Mouse (Mus musculus) forebrain, embryonic 16.5 days (tissue): ENCODE data around the gene Fam172a. TPM values are rescaled to one million over a fixed set of nuclear protein-coding genes. Genes with fewer than 3 reads are reported as not detected.
"Not testable (repeated sequence)": the region's sequence is repeated elsewhere in the genome, so short reads cannot be mapped to it uniquely, and the experiment has no call there.

Source experiments
- ATAC-seq: fragments of 200-750 bp; cut with Nextera tagmentation; 2 replicates; pipeline ENCODE4 v1.8.0; 2017; ENCODE audit warnings: mild to moderate bottlenecking, moderate library complexity
- H3K27ac ChIP-seq: fragments of 300-500 bp; sonication (generic); 2 replicates; pipeline ENCODE4 v1.5.1; 2014; ENCODE audit warnings: low read length, control low read depth
- H3K27me3 ChIP-seq: fragments of 300-500 bp; sonication (generic); replicated peaks from 2 replicates; pipeline ENCODE4 v1.6.1; 2014; ENCODE audit warnings: low read length; ENCODE audit not compliant: control insufficient read depth, insufficient read depth
- H3K36me3 ChIP-seq: fragments of 300-500 bp; sonication (generic); 2 replicates; pipeline ENCODE4 v1.6.1; 2014; ENCODE audit not compliant: control insufficient read depth, insufficient read depth
- H3K4me1 ChIP-seq: fragments of 300-500 bp; sonication (generic); replicated peaks from 2 replicates; pipeline ENCODE4 v1.6.1; 2014; ENCODE audit warnings: low read length; ENCODE audit not compliant: control insufficient read depth, insufficient read depth
- H3K4me2 ChIP-seq: fragments of 300-500 bp; sonication (generic); 2 replicates; pipeline ENCODE4 v1.6.1; 2014; ENCODE audit warnings: mild to moderate bottlenecking, low read length, control low read depth
- H3K4me3 ChIP-seq: fragments of 300-500 bp; sonication (generic); replicated peaks from 2 replicates; pipeline ENCODE4 v1.5.1; 2014; ENCODE audit warnings: mild to moderate bottlenecking, low read length, control low read depth
- H3K9ac ChIP-seq: fragments of 300-500 bp; sonication (generic); replicated peaks from 2 replicates; pipeline ENCODE4 v1.6.1; 2014; ENCODE audit warnings: low read depth, low read length, control low read depth
- H3K9me3 ChIP-seq: fragments of 300-500 bp; sonication (generic); 2 replicates; pipeline ENCODE4 v1.6.1; 2016; ENCODE audit warnings: low read length; ENCODE audit not compliant: control insufficient read depth
- WGBS: fragments of 180-500 bp; shearing (Covaris S2); extraction: QIAGEN DNeasy Blood & Tissue Kit; methylation state at CpG from one replicate; pipeline ENCODE4 v1.1.7; 2014; 5-methylcytosine and 5-hydroxymethylcytosine counted together
- polyA plus RNA-seq: library from polyadenylated mRNA; unstranded; fragments of >200 nt; fragmentation: Nextera tagmentation; extraction: Ambion mirVana; gene quantifications from 2 replicates; pipeline ENCODE4 v1.2.1, GENCODE M21; 2015

Gene Fam172a
- 58.8 and 59.5 TPM in 2 replicates for polyA plus RNA-seq

DNA sequence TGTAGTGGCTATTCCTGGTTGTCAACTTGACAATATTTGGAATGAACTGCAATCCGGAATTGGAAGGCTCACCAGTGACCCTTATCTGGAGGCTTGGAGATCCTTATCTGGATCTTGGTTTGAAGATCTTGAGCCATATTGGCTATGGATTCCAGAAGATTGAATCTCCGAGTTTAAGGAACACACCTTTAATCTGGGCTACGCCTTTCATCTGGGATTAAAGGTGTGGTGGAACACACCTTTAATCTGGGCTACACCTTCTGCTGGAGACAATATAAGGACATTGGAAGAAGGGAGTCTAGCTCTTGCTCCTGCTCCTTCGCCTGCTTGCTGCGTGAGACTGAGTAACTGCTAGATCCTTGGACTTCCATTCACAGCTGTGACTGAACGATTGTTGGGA lies at the start of gene Fam172a:
TSS of gene Fam172a (plus strand) at position 301 of the 400 bp plus-strand sequence.
- not testable (repeated sequence) for H3K27ac ChIP-seq, H3K4me1 ChIP-seq, H3K4me2 ChIP-seq, H3K9me3 ChIP-seq, ATAC-seq, H3K9ac ChIP-seq, H3K27me3 ChIP-seq, H3K36me3 ChIP-seq, H3K4me3 ChIP-seq
- no CpG with 5 or more reads among the region's 6 CpGs for whole genome bisulfite sequencing

GRCm38 (mm10) chr13:77688651-77689050 lies 13.2 kb upstream of the Fam172a start:
- no peak overlapping the region for H3K4me3 ChIP-seq
- H3K4me2 ChIP-seq = no peak overlapping the region
- no peaks in the 10 kb centered on the region for H3K36me3 ChIP-seq
- H3K9ac ChIP-seq = no peak overlapping the region
- WGBS = 28% methylated on average over 2 of the region's 2 CpGs
- no peaks in the 10 kb centered on the region for H3K27me3 ChIP-seq
- H3K9me3 ChIP-seq = no peaks in the 10 kb centered on the region
- no peaks in the 10 kb centered on the region for H3K4me1 ChIP-seq
- H3K27ac ChIP-seq = no peak overlapping the region
- ATAC-seq = no peak

DNA sequence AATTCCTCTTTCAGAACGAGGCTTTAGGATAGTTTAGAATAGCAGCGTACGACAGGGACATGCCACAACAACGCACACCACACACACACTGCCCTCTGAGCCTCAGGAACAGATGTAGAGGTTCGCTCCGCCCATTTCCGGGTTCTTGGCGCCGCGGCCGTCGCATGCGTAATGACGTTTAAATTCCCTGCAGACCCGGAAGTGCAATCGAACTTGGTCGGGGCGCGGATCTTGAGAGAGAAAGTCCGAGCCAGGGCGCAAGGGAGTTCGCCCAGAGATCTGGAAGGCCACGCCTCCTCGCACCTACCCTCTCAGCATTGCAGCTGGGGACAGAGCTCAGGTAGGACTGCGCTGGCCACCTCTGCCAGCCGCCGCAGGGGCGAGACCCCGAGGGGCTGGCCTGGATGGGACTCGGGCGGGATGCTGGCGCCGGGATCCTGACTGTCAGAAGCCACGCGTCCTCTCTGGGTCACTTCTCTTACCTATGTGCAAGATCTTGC lies 6.7 kb downstream of the Fam172a start:
- peak overlapping the region; percentile 63 for H3K4me3 ChIP-seq
- ATAC-seq = peak; percentile 99
- no peaks in the 10 kb centered on the region for H3K36me3 ChIP-seq
- peak overlapping the region; percentile 53; the same call in 1 of the 2 replicates for H3K27ac ChIP-seq
- peak overlapping the region; percentile 65 for H3K4me2 ChIP-seq
- H3K4me1 ChIP-seq = peaks cover 12% of the 10 kb centered on the region
- no peaks in the 10 kb centered on the region for H3K27me3 ChIP-seq
- WGBS = under 1% methylated on average over 35 of the region's 35 CpGs
- H3K9me3 ChIP-seq = no peaks in the 10 kb centered on the region
- peak overlapping the region; percentile 75 for H3K9ac ChIP-seq

- no peak for ATAC-seq
- no peaks in the 10 kb centered on the region for H3K9me3 ChIP-seq
- H3K27ac ChIP-seq = no peak overlapping the region
- H3K27me3 ChIP-seq = no peaks in the 10 kb centered on the region
- WGBS = 91% methylated on average over 2 of the region's 2 CpGs
- H3K4me2 ChIP-seq = no peak overlapping the region
- H3K9ac ChIP-seq = no peak overlapping the region
- H3K36me3 ChIP-seq = no peaks in the 10 kb centered on the region
- H3K4me3 ChIP-seq = no peak overlapping the region
- H3K4me1 ChIP-seq = no peaks in the 10 kb centered on the region
Measured at GRCm38 (mm10) chr13:77717499-77717898, 15.7 kb downstream of the Fam172a start.

DNA sequence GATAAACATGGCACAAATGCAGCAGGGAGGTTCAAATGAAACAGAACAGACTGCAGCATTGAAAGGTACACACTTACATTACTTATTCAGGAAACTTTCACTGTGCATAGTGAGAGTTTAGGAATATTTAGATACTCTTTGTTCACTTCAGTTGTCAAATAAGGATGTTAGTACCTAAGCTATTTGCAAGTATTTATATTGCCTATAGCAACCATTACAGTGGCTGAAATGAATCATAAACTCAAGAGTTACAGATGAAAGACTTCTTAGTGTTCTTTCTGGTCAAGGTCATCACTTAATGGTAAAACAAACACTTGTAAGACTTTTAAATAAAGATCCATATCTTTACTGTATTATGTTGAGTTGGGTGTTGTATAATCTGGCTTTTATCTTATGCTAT lies 41.0 kb downstream of the Fam172a start:
- no peaks in the 10 kb centered on the region for H3K27me3 ChIP-seq
- H3K27ac ChIP-seq = no peak overlapping the region
- no peak for ATAC-seq
- no peak overlapping the region for H3K9ac ChIP-seq
- no peak overlapping the region for H3K4me2 ChIP-seq
- H3K9me3 ChIP-seq = no peaks in the 10 kb centered on the region
- no peak overlapping the region for H3K4me3 ChIP-seq
- no peaks in the 10 kb centered on the region for H3K36me3 ChIP-seq
- H3K4me1 ChIP-seq = no peaks in the 10 kb centered on the region

- no peak for ATAC-seq
- H3K9ac ChIP-seq = no peak overlapping the region
- no peak overlapping the region for H3K27ac ChIP-seq
- no peaks in the 10 kb centered on the region for H3K9me3 ChIP-seq
- WGBS = 85% methylated on average over 2 of the region's 2 CpGs
- H3K4me1 ChIP-seq = no peaks in the 10 kb centered on the region
- H3K4me3 ChIP-seq = no peak overlapping the region
- no peaks in the 10 kb centered on the region for H3K36me3 ChIP-seq
- H3K4me2 ChIP-seq = no peak overlapping the region
- no peaks in the 10 kb centered on the region for H3K27me3 ChIP-seq
Measured at GRCm38 (mm10) chr13:77777606-77778005, 75.8 kb downstream of the Fam172a start.

DNA sequence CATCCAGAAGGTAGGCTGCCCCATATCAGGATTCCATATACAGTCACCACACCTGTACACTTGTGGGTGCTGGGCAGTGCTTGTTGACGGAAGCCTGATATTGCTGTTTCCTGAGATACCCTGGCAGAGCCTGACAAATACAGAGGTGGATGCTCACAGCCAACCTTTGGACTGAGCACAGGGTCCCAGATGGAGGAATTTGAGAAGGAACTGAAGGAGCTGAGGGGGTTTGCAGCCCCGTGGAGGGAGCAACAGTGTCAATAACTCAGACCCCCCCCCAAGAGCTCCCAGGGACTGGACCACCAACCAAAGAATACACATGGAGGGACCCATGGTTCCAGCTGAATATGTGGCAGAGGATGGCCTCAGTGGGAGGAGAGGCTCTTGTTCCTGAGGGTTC lies 105.5 kb downstream of the Fam172a start:
- H3K4me2 ChIP-seq, H3K9me3 ChIP-seq, H3K4me1 ChIP-seq, H3K4me3 ChIP-seq, H3K27me3 ChIP-seq, H3K9ac ChIP-seq, H3K27ac ChIP-seq, ATAC-seq, H3K36me3 ChIP-seq: not testable (repeated sequence)
- 97% methylated on average over 2 of the region's 2 CpGs for WGBS

- ATAC-seq = no peak
- H3K27me3 ChIP-seq = no peaks in the 10 kb centered on the region
- no peaks in the 10 kb centered on the region; the same call in 1 of the 2 replicates for H3K9me3 ChIP-seq
- WGBS = 91% methylated on average over 1 of the region's 1 CpGs
- H3K4me1 ChIP-seq = no peaks in the 10 kb centered on the region
- H3K27ac ChIP-seq = no peak overlapping the region
- H3K4me2 ChIP-seq = no peak overlapping the region
- no peak overlapping the region for H3K4me3 ChIP-seq
- H3K9ac ChIP-seq = no peak overlapping the region
- H3K36me3 ChIP-seq = no peaks in the 10 kb centered on the region
Measured at GRCm38 (mm10) chr13:77810449-77810848, 108.6 kb downstream of the Fam172a start.

GRCm38 (mm10) chr13:77826138-77826537 lies 124.3 kb downstream of the Fam172a start:
- 94% methylated on average over 4 of the region's 4 CpGs for WGBS
- ATAC-seq = no peak

GRCm38 (mm10) chr13:77843017-77843654 lies 141.3 kb downstream of the Fam172a start:
- no peaks in the 10 kb centered on the region for H3K4me1 ChIP-seq
- ATAC-seq = no peak
- H3K27me3 ChIP-seq = no peaks in the 10 kb centered on the region
- 92% methylated on average over 2 of the region's 2 CpGs for WGBS
- no peak overlapping the region for H3K4me3 ChIP-seq
- no peaks in the 10 kb centered on the region for H3K9me3 ChIP-seq
- no peak overlapping the region for H3K27ac ChIP-seq
- no peak overlapping the region for H3K9ac ChIP-seq
- no peaks in the 10 kb centered on the region for H3K36me3 ChIP-seq
- H3K4me2 ChIP-seq = no peak overlapping the region

More at GRCm38 (mm10) chr13:77826138-77826537, 124.3 kb downstream of the Fam172a start:
- Histone ChIP-seq H3K36me3 (no peaks in the 10 kb centered on the region), H3K27me3 (no peaks in the 10 kb centered on the region), H3K4me1 (no peaks in the 10 kb centered on the region), H3K4me3 (no peak overlapping the region), H3K27ac (no peak overlapping the region), H3K9ac (no peak overlapping the region), H3K9me3 (no peaks in the 10 kb centered on the region), H3K4me2 (no peak overlapping the region)
